Mouse (Mus musculus) E14TG2a.4 (cell line): ENCODE data around the gene Tmx2.
A peak's percentile ranks its signal among the peaks of the same experiment; 100 is the strongest.

Experiments
- H3K27me3 ChIP-seq: 2 replicates; pipeline ENCODE4 v1.6.1; 2014; ENCODE audit warnings: low read length, control low read depth; ENCODE audit not compliant: insufficient read depth
- H3K36me3 ChIP-seq: 2 replicates; pipeline ENCODE4 v1.6.1; 2014; ENCODE audit warnings: low read length, control low read depth; ENCODE audit not compliant: insufficient read depth
- H3K4me1 ChIP-seq: replicated peaks from 2 replicates; pipeline ENCODE4 v1.6.1; 2014; ENCODE audit warnings: low read depth, low read length, control low read depth
- H3K4me3 ChIP-seq: replicated peaks from 2 replicates; pipeline ENCODE4 v1.5.1; 2014; ENCODE audit warnings: mild to moderate bottlenecking, low read length
- H3K9me3 ChIP-seq: 2 replicates; pipeline ENCODE4 v1.6.1; 2014; ENCODE audit warnings: low read length, control low read depth
- CTCF ChIP-seq: conservative IDR thresholded peaks from 2 replicates; pipeline ENCODE4 v1.5.1; 2014; ENCODE audit warnings: low read length
- NANOG ChIP-seq: IDR thresholded peaks from 2 replicates; pipeline ENCODE4 v1.6.1; 2014; ENCODE audit warnings: borderline replicate concordance, low read length, mixed read lengths
- POU5F1 ChIP-seq: IDR thresholded peaks from 2 replicates; pipeline ENCODE4 v1.6.1; 2014; ENCODE audit warnings: low read length, borderline replicate concordance

Gene Tmx2

GRCm38 (mm10) chr2:84716423-84717355, 37.7 kb upstream of the Tmx2 start:
- Histone ChIP-seq H3K27me3 (no peaks in the 10 kb centered on the region), H3K36me3 (peaks cover 9% of the 10 kb centered on the region), H3K4me3 (peak overlapping the region; percentile 99), H3K9me3 (no peaks in the 10 kb centered on the region), H3K4me1 (peaks cover 30% of the 10 kb centered on the region)
- no peak for TF ChIP-seq CTCF
- no peak for TF ChIP-seq POU5F1
- no peak for TF ChIP-seq NANOG

DNA sequence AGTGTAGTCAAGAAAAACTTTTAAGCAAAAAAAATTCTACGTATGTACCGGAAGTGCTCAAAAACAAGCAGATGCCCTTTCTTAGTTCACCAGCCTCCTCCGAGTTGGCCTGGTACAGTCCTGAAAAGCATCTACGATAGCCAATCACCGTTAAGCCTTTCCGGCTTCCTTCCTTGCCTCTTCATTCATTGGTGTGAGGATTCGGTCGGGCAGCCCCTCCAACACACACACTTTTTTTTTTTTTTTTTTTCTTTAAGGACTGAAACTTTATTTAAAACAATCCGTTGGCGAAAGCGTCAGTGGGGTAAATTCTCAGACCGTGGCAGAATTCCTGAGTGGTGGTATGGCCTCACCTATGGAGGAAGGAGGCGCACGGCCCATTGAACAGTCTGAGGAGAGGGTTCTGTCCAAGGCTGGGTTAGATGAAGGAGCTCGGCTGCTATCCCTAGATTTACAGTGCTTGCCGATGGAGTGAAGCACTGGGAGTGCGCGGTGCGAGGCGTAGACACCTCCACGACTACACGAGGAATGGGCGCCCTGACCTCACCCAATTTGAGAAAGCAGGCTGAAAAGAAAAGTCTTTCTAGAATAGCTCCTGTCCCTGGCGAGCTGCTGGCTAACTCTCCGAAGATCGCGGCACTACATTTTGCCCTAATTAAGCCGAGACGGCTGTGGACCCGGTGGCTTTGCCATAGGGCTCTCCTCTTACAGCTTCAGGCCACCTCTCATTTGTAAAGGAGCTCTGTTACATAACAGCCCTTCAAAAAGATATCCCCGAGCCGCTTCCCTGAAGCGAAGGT, 36.8 kb upstream of the Tmx2 start:
- no peaks in the 10 kb centered on the region for H3K27me3 ChIP-seq
- no peaks in the 10 kb centered on the region for H3K9me3 ChIP-seq
- H3K36me3 ChIP-seq: peaks cover 10% of the 10 kb centered on the region
- H3K4me3 ChIP-seq: peak overlapping the region; percentile 99
- H3K4me1 ChIP-seq: peaks cover 33% of the 10 kb centered on the region
- TF ChIP-seq POU5F1 (no peak), CTCF (no peak), NANOG (no peak)

GRCm38 (mm10) chr2:84714811-84715561, 36.0 kb upstream of the Tmx2 start, which contains the start of gene Zdhhc5:
Zdhhc5 (minus strand) TSS chr2:84715180.
- Histone ChIP-seq H3K27me3 (no peaks in the 10 kb centered on the region), H3K36me3 (peaks cover 18% of the 10 kb centered on the region), H3K4me1 (peaks cover 40% of the 10 kb centered on the region), H3K4me3 (peak within 1 kb of the TSS; percentile 99), H3K9me3 (no peaks in the 10 kb centered on the region)
- TF ChIP-seq NANOG: no peak
- no peak for TF ChIP-seq POU5F1
- TF ChIP-seq CTCF: no peak

- Histone ChIP-seq H3K36me3 (peaks cover 24% of the 10 kb centered on the region), H3K27me3 (no peaks in the 10 kb centered on the region), H3K4me3 (peak overlapping the region; percentile 99), H3K9me3 (no peaks in the 10 kb centered on the region), H3K4me1 (peaks cover 46% of the 10 kb centered on the region)
- TF ChIP-seq CTCF (no peak), NANOG (no peak), POU5F1 (no peak)
These were observed 35.5 kb upstream of the Tmx2 start for GRCm38 (mm10) chr2:84714422-84714810.

- Histone ChIP-seq H3K4me3 (no peak overlapping the region), H3K36me3 (peaks cover 49% of the 10 kb centered on the region), H3K4me1 (peaks cover 60% of the 10 kb centered on the region), H3K9me3 (no peaks in the 10 kb centered on the region), H3K27me3 (no peaks in the 10 kb centered on the region)
- no peak for TF ChIP-seq POU5F1
- no peak for TF ChIP-seq CTCF
- no peak for TF ChIP-seq NANOG
These were observed 33.0 kb upstream of the Tmx2 start for GRCm38 (mm10) chr2:84711898-84712297.

DNA sequence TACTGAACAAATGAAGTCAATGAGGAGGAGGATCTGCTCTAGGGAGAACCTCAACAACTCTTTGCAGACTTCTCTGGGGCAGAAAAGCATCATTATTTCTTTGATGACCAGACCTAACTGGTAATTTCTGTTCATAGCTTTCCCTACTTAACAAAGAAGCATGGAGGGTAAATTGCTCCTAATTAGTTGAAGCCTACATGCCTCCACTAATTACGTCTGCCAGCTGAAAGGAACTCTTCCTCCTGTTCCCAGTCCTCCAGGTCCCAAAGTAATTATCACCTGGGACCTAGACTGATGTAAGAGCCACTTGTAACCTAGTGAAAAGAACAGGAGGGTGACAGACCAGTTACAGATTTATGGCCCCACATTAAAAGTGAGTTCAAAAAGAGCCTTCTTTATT, 28.6 kb upstream of the Tmx2 start:
- Histone ChIP-seq H3K9me3 (no peaks in the 10 kb centered on the region), H3K27me3 (no peaks in the 10 kb centered on the region), H3K4me1 (peaks cover 60% of the 10 kb centered on the region), H3K36me3 (peaks cover 86% of the 10 kb centered on the region), H3K4me3 (no peak overlapping the region)
- TF ChIP-seq NANOG (no peak), POU5F1 (no peak), CTCF (no peak)

DNA sequence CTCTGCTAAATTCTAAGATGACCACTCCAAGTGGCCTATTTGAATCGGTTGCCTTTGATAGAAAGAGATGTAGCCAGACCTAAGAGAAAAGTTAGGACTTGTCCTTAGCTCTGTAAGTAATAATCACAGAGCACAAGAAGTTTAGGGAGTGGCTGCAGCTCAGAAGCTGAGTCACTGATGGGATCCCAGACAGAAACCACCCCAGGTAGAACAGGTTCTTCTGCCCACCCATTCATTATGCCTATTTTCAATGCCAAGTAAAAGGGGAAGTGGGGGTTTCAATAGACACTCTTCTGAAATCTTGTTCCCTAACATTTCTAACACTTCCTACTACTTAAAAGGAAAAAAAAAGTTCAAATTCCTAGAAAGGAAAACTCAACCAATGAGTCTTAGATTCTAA, 26.4 kb upstream of the Tmx2 start:
- Histone ChIP-seq H3K9me3 (no peaks in the 10 kb centered on the region), H3K36me3 (peaks cover 87% of the 10 kb centered on the region), H3K4me3 (no peak overlapping the region), H3K4me1 (peaks cover 47% of the 10 kb centered on the region), H3K27me3 (no peaks in the 10 kb centered on the region)
- no peak for TF ChIP-seq POU5F1
- no peak for TF ChIP-seq CTCF
- TF ChIP-seq NANOG: no peak

GRCm38 (mm10) chr2:84704329-84704728, 25.4 kb upstream of the Tmx2 start:
- peaks cover 84% of the 10 kb centered on the region for H3K36me3 ChIP-seq
- H3K27me3 ChIP-seq: no peaks in the 10 kb centered on the region
- no peaks in the 10 kb centered on the region for H3K9me3 ChIP-seq
- no peak overlapping the region for H3K4me3 ChIP-seq
- peaks cover 38% of the 10 kb centered on the region for H3K4me1 ChIP-seq
- TF ChIP-seq CTCF: no peak
- TF ChIP-seq NANOG: no peak
- TF ChIP-seq POU5F1: no peak
